Mouse (Mus musculus) 3T3-L1 (cell line): ENCODE measurements at regions not wholly inside any gene's neighbourhood (a gene's known extent, or its start where the extent isn't known, plus 50 kb on each side); places are given as distances from the start of the nearest gene placed in this dataset.

Source experiments
- DNase-seq: peaks from one replicate; pipeline ENCODE4 v3.0.0-alpha.2; 2015; ENCODE audit warnings: low read depth, low spot score

GRCm38 (mm10) chr4:10141238-10141934 lies 732.9 kb upstream of the 2610301B20Rik start:
- no peak for DNase-seq

- DNase-seq: no peak
Observed at GRCm38 (mm10) chr4:10149911-10150310, 724.4 kb upstream of the 2610301B20Rik start.

GRCm38 (mm10) chr4:10150501-10150900 lies 723.8 kb upstream of the 2610301B20Rik start:
- DNase-seq: peak; percentile 46

- no peak for DNase-seq
Observed at GRCm38 (mm10) chr4:10155705-10156390, 718.5 kb upstream of the 2610301B20Rik start.

- DNase-seq: peak; percentile 27
Observed at GRCm38 (mm10) chr4:10189896-10190295, 684.4 kb upstream of the 2610301B20Rik start.

GRCm38 (mm10) chr4:10197245-10197943 lies 676.9 kb upstream of the 2610301B20Rik start:
- no peak for DNase-seq

- no peak for DNase-seq
Observed at GRCm38 (mm10) chr4:10201835-10202234, 672.5 kb upstream of the 2610301B20Rik start.

GRCm38 (mm10) chr4:10204224-10204623 lies 670.1 kb upstream of the 2610301B20Rik start:
- DNase-seq: no peak

GRCm38 (mm10) chr4:10209324-10209923 lies 664.9 kb upstream of the 2610301B20Rik start:
- no peak for DNase-seq

GRCm38 (mm10) chr4:10211303-10211702 lies 663.0 kb upstream of the 2610301B20Rik start:
- no peak for DNase-seq

GRCm38 (mm10) chr4:10235324-10235723 lies 639.0 kb upstream of the 2610301B20Rik start:
- DNase-seq: peak; percentile 16

GRCm38 (mm10) chr4:10242117-10242516 lies 632.2 kb upstream of the 2610301B20Rik start:
- no peak for DNase-seq

- peak; percentile 27 for DNase-seq
Observed at GRCm38 (mm10) chr4:10242909-10243308, 631.4 kb upstream of the 2610301B20Rik start.

GRCm38 (mm10) chr4:10254029-10254690 lies 620.1 kb upstream of the 2610301B20Rik start:
- DNase-seq: no peak

GRCm38 (mm10) chr4:10257537-10257936 lies 616.8 kb upstream of the 2610301B20Rik start:
- no peak for DNase-seq

GRCm38 (mm10) chr4:10260351-10260750 lies 613.9 kb upstream of the 2610301B20Rik start:
- no peak for DNase-seq

GRCm38 (mm10) chr4:10265942-10266341 lies 608.4 kb upstream of the 2610301B20Rik start:
- peak; percentile 42 for DNase-seq

GRCm38 (mm10) chr4:10285562-10285961 lies 588.7 kb upstream of the 2610301B20Rik start:
- no peak for DNase-seq

- DNase-seq: peak; percentile 15
Observed at GRCm38 (mm10) chr4:10290326-10290725, 584.0 kb upstream of the 2610301B20Rik start.

GRCm38 (mm10) chr4:10295012-10295530 lies 579.2 kb upstream of the 2610301B20Rik start:
- DNase-seq: no peak

GRCm38 (mm10) chr4:10296220-10296619 lies 578.1 kb upstream of the 2610301B20Rik start:
- DNase-seq: no peak
